Mouse (Mus musculus) embryo, embryonic 11.5 days (tissue): ENCODE results near the gene Chchd1.
A peak's percentile ranks its signal among the peaks of the same experiment; 100 is the strongest.
"Not testable (repeated sequence)": the region's sequence is repeated elsewhere in the genome, so short reads cannot be mapped to it uniquely, and the experiment has no call there.

Experiments used
- DNase-seq: peaks from one replicate; pipeline ENCODE4 v3.0.0-alpha.2; 2012; ENCODE audit warnings: low read depth, low spot score

The Chchd1 gene

DNA sequence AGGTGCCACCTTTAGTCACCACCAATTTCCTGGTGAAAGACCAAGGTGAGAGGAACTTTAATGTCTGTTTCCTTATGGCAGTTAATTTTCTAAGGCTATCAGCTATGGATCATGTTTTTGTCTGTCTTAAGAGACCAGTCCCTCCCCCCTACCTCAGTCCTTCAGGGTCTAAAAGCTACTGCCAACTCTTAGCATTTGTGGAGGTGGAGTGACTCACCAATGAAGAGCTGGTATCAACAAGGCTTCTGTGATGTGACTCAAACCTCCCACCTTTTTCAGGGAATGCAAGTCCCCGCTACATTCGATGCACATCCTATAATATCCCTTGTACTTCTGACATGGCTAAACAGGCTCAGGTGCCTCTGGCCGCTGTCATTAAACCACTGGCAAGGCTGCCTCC, 16.2 kb upstream of the Chchd1 start:
- no peak for DNase-seq

DNA sequence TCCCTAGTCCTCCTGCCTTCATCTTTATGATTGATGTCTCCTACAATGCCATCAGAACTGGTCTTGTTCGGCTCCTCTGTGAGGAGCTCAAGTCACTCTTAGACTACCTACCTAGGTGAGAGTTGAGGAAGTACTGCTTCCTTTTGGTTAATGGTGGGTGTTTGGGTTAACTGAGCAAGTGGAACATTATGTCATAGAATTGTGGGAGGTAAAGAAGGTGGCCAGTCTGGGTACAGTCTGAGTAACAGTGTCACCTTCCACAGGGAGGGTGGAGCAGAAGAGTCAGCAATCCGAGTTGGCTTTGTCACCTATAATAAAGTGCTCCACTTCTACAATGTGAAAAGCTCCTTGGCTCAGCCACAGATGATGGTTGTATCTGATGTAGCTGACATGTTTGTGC, 13.8 kb upstream of the Chchd1 start:
- no peak for DNase-seq

DNA sequence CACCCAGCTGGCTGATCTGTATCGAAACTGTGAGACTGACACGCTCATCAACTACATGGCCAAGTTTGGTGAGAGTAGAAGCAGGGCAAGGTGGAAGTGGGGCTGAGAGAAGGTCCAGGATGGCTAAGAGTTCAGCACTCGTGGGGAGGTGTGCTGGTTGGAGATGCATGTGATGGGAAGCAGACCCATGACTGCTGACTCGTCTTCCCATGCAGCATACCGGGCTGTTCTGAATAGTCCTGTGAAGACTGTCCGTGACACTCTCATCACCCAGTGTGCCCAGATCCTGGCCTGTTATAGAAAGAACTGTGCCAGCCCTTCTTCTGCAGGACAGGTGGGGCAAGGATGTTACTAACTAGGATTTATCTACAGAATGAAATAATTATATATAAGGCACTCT, 11.0 kb upstream of the Chchd1 start:
- DNase-seq = no peak

DNA sequence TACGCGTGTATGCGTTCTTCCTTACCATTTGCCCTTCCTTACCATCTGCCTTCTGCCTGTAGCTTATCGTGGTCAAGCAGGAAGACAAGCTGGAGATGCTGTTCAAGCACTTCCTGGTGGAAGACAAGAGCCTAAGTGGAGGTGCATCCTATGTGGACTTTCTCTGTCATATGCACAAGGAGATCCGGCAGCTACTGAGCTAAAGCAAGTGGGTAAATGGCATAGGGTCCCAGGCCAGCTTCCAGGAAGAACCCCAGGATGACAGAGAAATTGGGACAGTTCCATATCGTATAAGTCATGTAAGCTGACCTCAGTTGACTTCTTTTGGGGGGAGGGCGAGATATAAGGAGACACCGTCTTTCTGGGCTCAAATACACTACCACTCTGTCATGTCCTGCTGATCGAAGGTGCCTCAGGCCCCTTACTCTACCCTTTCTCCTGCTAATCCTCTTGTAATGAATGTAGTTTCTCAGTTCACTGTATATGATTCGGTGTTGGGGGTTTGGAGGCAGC, 9.2 kb upstream of the Chchd1 start:
- DNase-seq = no peak

DNA sequence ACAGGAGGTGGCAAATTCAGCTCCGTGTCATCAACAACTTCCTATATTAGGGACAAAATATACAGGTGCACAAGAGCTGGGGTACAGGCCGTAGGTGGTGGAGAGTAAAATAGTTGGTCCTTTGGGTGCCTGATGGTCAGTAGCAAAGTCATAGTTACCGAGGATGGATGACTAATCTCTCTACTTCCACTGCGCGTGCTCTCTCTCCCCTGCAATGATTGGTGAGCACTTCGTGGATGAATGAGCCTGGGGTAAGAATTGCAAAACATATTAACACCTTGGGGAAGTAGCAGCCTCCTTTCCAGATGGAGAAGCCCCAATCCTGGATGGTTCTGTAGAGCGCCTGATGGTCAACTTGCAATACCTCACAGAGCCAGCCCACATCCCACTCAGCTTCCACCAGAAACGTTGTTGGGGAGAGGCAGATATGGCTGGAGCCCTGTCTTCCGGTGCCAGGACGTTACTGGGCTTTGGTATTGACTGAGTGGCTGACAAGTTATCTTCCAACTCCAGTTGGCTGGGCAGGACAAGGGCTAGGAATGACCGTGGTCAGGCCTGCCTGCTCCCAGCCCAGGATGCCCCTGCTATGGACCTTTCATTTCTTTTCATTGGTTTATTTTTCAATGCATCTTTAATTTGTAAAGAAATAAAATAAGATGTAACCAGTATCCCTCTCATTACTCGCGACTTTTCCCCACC, 8.5 kb upstream of the Chchd1 start:
- DNase-seq = no peak

DNA sequence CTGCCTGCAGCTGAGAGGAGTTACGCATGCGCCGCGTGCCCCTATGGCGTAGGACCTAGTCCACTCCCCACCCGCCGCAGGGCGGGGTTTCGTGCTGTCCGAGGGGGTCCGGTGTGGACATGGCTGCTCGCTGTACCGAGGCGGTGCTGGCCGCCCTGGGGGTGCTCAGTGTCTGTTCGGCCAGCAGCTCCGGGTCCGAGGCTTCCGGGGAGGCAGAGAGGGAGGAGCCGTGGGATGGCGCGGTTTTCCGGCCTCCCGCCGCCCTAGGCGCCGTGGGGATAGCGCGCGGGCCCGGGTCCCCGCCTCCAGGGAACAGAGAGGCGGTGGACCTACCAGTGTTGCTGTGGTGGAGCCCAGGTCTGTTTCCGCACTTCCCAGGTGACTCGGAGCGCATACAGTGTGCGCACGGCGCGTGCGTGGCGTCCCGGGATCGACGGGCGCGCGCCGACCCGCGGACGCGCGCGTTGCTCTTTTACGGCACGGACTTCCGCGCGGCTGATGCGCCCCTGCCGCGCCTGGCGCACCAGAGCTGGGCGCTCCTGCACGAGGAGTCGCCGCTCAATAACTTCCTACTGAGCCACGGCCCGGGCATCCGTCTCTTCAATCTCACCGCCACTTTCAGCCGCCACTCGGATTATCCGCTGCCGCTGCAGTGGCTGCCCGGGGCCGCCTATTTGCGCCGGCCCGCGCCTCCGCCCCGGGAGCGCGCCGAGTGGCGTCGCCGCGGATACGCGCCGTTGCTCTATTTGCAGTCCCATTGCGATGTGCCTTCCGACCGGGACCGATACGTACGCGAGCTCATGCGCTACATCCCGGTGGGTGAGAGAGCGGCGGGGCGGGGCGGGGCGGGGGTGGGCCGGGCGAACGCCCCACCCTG, 7.7 kb upstream of the Chchd1 start, which contains the start of gene Fut11:
TSS of gene Fut11 (plus strand) at position 85 of the 877 bp plus-strand sequence.
- peak; percentile 74 for DNase-seq

DNA sequence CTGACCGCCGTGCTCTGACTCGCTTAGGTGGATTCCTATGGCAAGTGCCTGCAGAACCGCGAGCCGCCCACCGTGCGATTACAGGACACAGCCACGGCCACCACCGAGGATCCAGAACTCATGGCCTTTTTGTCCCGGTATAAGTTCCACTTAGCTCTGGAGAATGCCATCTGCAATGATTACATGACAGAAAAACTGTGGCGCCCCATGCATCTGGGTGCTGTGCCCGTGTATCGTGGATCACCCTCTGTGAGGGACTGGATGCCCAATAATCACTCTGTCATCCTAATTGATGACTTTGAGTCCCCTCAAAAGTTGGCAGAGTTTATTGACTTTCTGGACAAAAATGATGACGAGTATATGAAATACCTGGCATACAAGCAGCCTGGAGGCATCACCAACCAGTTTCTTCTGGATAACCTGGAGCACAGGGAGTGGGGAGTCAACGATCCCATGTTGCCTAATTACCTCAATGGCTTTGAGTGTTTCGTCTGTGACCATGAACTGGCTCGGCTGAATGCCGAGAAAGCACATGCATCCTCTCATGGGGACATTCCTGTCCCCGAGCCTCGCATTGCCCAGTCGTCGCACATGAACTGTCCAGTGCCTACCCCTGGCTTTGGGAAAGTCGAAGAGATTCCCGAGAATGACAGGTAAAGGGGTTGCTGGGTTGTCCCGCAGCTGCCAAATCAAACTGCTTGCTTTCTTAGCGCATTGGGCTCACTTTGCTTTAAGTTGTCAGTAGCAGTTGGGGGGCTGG, 6.9 kb upstream of the Chchd1 start:
- DNase-seq = no peak

DNA sequence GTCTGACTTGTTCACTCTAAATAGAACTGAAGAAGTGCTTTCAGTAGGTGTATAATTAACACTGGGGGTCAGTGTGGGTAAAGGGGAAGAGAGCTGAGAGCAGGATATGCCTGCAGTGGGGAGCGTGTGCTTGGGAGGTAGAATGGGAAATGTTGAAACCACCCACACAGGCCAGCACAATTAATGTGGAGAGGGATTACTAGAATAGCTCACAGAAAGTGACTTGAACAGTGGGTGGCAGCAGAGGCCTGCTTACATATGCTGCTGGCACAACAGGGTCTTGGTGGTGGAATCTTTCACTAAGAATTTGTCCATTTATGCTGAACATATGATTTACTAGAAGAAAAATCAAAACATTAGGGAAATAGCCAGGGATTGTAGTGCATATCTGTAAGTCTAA, 5.8 kb upstream of the Chchd1 start:
- DNase-seq = no peak

DNA sequence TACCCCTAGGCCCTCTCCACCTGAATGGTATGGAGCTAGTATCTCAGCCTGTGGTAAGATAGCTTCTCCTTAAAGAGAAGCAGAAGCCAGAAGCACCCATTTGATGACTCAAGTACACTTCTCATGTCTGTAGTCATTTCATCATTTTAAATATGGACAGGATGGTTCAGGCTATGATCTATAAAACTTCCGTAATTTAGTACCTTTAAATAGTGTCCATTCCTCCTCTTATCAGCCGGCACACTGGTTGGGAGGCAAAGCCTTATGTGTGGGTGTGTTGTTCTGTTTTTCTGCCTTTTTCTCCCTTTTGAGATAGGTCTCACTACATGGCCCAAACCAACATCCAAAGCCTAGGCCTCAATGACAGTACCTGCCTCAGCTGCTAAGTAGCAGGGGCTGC, 4.3 kb upstream of the Chchd1 start:
- no peak for DNase-seq

DNA sequence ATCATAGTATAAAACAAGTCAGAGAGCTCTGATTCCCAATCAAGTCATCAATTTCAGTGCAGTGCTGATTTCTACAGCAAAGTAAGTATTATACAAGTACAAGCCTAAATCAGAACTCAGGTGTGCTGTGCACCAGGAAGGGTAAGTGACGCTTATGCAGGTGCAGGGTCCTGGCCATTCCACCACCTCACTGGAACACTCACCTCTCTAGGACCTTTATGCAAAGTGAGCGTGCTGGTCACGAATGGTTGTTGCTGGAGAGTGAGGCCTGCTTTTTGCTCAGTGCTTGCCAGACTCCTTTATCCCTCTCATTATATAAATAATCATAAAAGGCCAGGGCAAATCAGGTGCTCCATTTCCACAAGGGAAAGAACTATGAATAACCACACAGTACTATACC, 2.4 kb upstream of the Chchd1 start:
- no peak for DNase-seq

DNA sequence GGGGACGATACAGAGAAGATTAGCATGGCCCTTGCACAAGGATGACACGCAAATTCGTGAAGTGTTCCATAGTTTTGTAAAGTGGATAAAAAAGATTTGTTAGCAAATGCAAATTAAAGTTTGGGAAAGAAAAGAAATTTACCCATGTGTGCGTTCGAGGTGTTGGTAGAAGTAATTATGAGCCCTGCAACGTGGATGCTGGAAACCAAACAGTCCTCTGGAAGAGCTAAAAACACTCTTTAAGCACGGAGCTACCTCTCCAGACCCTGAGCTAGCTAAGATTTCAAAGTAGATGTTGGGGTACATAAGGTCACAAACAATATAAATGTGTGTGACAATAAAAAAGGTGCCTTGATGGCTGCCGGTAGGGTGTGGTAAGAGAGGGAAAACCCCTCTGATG, 1.3 kb upstream of the Chchd1 start:
- DNase-seq = no peak

DNA sequence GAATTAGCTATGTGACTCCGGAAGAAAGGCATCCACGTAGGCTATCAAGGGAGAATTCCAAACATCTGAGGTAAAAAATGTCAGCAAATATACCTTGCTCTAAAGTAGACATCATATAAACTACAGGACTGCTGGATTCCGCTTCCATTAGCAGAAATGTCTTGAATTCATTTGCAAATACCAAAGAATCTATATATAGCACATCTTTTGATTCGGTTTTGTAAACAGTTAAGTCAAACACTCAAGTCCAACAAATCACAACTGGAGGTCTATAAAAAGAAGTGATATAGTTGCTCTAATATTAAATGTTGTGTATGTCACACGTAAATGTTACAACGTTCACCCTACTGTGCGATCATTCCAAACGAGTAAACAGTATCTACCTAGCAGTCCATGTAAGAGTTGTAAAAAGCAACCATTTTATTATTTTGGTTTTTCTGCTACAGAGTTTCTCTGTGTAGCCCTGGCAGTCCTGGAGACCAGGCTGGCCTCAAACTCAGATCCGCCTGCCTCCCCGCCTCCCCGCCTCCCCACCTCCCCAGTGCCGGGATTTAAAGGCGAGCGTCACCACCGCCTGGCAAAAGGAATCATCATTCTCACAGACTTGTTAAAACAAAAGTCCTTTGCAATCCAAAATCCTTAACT, 588 bp upstream of the Chchd1 start:
- no peak for DNase-seq

DNA sequence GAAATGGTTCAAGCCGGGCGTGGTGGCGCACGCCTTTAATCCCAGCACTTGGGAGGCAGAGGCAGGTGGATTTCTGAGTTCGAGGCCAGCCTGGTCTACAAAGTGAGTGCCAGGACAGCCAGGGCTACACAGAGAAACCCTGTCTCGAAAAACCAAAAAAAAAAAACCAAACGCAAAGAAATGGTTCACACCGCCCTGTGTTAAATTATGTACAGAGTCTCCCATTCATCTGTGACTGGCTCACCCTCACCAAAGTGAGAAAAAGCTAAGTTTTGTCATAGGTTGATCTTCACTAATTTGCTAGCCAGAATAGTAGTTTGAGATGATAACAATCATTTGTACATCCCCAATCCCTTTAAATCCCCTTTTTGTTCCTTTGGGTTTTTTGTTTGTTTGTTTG, 655 bp downstream of the Chchd1 start:
- DNase-seq = not testable (repeated sequence)

DNA sequence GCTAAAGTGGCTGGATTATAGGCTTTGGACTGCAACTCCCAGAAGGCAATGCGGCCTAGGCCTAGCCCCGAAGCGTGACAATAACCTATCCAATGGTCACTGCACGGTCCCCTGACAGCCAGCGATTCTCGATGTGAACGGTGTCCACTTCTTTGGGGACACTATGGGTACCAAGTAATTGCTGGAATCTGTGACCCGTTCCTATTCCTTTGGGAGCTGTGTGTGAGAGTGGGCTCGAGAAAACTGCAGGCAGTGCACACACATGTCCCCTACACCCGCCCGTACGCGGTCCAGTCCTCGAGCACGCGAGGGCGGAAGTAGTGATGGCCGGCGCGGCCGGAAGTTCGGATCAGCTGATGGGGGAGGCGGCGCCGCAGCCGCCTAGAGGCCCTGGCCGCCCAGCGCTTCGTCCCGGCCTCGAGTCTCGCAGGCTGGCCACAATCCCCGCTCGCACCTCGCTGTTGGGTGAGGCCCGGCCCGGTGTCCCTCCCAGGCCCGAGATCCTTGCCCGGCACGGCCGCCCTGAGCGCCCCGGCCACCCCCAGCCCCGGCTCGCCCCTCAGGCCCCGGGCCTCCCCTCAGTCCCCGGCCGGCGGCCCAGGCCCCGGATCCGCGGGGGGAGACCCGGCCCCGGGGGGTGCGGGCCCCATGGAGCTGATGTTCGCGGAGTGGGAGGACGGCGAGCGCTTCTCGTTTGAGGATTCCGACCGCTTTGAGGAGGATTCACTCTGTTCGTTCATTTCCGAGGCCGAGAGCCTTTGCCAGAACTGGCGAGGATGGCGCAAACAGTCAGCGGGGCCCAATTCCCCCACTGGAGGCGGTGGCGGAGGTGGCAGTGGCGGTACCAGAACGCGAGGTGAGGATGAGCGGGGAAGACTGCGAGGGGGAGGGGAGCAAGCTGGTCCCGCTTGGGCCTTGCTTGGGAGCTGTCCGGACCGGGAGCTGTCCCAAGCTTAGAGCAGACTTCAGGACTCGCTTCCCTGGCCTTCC, 4.7 kb downstream of the Chchd1 start, which contains the start of gene Zswim8:
TSS of gene Zswim8 (plus strand) at position 352 of the 990 bp plus-strand sequence.
- peak; percentile 78 for DNase-seq

DNA sequence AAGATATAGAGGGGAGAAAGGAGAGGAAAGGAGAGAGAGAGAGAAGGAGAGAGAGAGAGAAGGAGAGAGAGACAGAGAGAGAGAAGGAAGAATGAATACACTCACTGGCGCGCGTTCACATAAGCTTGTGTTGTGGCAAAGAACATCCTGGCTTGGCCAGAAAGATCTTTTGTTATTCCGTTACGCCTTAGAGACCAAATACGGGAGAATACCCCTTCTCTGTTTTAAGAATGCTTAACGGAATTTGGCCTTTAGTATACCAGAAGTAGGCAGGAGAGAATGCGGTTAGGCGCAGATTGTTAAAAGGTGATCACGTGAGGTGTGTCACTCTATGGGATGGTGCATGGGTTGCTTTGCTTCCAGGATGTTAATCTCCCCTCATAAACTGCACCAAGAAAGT, 5.4 kb downstream of the Chchd1 start:
- DNase-seq = no peak

DNA sequence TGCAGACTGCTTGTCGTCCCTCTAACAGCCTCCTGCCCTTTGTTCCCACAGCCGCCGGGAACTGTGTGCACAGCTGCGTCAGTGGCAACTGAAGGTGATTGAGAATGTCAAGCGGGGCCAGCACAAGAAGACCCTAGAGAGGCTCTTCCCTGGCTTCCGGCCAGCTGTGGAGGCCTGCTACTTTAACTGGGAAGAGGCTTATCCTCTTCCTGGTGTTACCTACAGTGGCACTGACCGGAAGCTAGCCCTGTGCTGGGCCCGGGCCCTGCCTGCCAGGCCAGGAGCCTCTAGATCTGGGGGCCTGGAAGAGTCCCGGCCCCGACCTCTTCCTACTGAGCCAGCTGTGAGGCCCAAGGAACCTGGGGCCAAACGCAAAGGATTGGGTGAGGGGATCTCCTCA, 11.0 kb downstream of the Chchd1 start:
- DNase-seq = no peak

DNA sequence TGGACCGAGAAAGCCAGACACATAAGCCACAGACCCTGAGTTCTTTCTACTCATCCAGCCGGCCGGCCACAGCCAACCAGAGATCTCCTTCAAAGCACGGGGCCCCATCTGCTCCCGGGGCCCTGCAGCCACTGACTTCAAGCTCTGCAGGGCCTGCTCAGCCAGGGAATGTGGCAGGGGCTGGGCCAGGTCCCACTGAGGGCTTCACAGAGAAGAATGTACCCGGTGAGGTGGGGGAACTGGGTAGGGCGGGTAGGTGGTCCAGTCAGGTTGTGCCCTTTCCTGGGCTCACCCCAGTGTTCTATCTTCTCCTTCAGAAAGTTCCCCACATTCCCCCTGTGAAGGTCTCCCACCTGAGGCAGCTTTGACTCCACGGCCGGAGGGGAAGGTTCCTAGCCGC, 15.6 kb downstream of the Chchd1 start:
- DNase-seq = no peak

DNA sequence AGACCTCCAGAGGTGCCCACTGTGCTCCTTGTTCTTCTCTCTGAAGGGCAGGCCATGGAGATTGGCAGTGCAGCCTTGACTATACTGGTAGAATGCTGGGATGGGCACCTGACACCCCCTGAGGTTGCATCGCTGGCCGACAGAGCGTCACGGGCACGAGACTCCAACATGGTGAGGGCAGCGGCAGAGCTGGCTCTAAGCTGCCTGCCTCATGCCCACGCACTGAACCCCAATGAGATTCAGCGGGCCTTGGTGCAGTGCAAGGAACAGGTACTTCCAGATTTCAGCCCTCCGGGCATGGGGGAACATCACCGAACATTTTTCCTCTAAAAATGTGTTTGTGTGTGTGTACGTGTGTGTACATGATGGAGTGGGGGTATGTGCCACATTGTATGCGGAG, 17.0 kb downstream of the Chchd1 start:
- no peak for DNase-seq

DNA sequence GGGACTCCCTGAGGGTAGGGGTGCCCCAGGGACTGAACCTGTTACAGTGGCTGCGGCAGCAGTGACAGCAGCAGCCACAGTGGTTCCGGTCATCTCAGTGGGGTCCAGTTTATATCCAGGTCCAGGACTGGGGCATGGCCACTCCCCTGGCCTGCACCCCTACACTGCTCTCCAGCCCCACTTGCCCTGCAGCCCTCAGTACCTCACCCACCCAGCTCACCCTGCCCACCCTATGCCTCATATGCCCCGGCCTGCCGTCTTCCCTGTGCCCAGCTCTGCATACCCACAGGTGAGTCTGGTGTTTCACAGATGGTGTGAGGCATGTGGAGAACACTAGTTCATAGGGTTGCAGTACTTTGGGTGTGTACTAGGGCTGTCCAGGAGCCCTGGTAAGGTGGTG, 18.6 kb downstream of the Chchd1 start:
- no peak for DNase-seq

DNA sequence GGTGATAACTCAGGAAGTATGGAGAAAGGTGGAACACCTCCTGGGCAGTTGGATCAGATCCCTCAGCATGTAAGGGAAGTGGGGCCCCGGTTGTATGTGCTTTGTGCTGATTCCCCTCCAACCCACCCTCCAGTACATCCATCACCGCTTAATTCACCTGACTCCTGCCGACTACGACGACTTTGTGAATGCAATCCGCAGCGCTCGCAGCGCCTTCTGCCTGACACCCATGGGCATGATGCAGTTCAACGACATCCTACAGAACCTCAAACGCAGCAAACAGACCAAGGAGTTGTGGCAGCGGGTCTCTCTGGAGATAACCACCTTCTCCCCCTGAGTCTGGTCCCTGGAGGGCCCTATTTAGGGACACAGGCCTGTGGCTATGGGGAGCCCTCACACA, 20.2 kb downstream of the Chchd1 start:
- no peak for DNase-seq
